8 mouse cellular contexts compared by ENCODE assay signal in genomic region chr6:82705221-82705620, GRCm38 (mm10). TPM values are rescaled to one million over a fixed set of nuclear protein-coding genes. Genes with fewer than 3 reads are reported as not detected.
DNase-seq lines count a peak whose midpoint lies in the region; ATAC-seq and TF ChIP-seq lines count a peak whose summit lies in the region.

Gene Pole4, minus strand, starts transcription at chr6:82705365.

- H3K36me3 ChIP-seq in midbrain, embryonic 12.5 days = no peaks in the 10 kb centered on the region

- H3K27me3 ChIP-seq in midbrain, embryonic 12.5 days = peaks cover 6% of the 10 kb centered on the region; the same call in 1 of the 2 replicates

- H3K4me1 ChIP-seq in bone marrow, adult 2 months (ENCODE audit: control insufficient read depth, insufficient read depth, low read length) = no peaks in the 10 kb centered on the region
- H3K4me1 ChIP-seq in midbrain, embryonic 12.5 days = peaks cover 4% of the 10 kb centered on the region; the same call in 1 of the 2 replicates

- WGBS in bone marrow, adult 2 months = 76% methylated on average over 5 of the region's 5 CpGs
- 65% methylated on average over 5 of the region's 5 CpGs for WGBS in large intestine, adult 2 months
- WGBS in midbrain, embryonic 12.5 days = 84% methylated on average over 5 of the region's 5 CpGs

- no peak within 1 kb of the TSS for H3K4me3 ChIP-seq in bone marrow, adult 2 months (replicated peaks; ENCODE audit: control insufficient read depth, low read depth, low read length)
- H3K4me3 ChIP-seq in midbrain, embryonic 12.5 days = no peak within 1 kb of the TSS

- H3K4me2 ChIP-seq in midbrain, embryonic 12.5 days (replicated peaks) = no peak within 1 kb of the TSS

- H3K9me3 ChIP-seq in midbrain, embryonic 12.5 days = no peaks in the 10 kb centered on the region

- H3K9ac ChIP-seq in midbrain, embryonic 12.5 days (replicated peaks) = no peak within 1 kb of the TSS

- DNase-seq in layer of hippocampus, adult 18-20 months (ENCODE audit: low spot score in 2 of 2) = no peak
- DNase-seq in layer of hippocampus, adult 9-10 months (ENCODE audit: low spot score) = no peak
- no peak for DNase-seq in gastrocnemius, postnatal 4 days (ENCODE audit: low spot score in 2 of 2)
- no peak for DNase-seq in large intestine, adult 2 months (ENCODE audit: low read depth, low spot score)
- no peak for DNase-seq in thymus, postnatal 10 days (ENCODE audit: low spot score in 2 of 2)
- no peak for DNase-seq in embryo, embryonic 10 days (ENCODE audit: low spot score)

- TF ChIP-seq POLR2A in bone marrow, adult 2 months (IDR thresholded peaks at IDR 0.05; ENCODE audit: borderline replicate concordance, control insufficient read depth, low read depth, low read length) = no peak

- no peak for TF ChIP-seq CTCF in bone marrow, adult 2 months (IDR thresholded peaks at IDR 0.05; ENCODE audit: control insufficient read depth, insufficient read depth, low read length)

- ATAC-seq in midbrain, embryonic 12.5 days (ENCODE audit: low FRiP score, low read depth) = no peak

- no peak within 1 kb of the TSS for H3K27ac ChIP-seq in bone marrow, adult 2 months (ENCODE audit: control insufficient read depth, insufficient read depth, low read depth, low read length, poor library complexity)
- H3K27ac ChIP-seq in midbrain, embryonic 12.5 days (replicated peaks) = no peak within 1 kb of the TSS

RNA-seq across cellular contexts. Expression of gene Pole4, which starts in this region (rescaled TPM):
- total RNA-seq in layer of hippocampus, adult 18-20 months (2021) = 10 to 100 TPM; 39.5 to 40.5 TPM
- 33.0 and 44.4 TPM in 2 replicates for polyA plus RNA-seq in bone marrow, adult 2 months (2011; ENCODE audit: insufficient read depth, insufficient read length, low replicate concordance, missing spikeins)
- 10 to 100 TPM; 26.3 to 26.6 TPM for total RNA-seq in gastrocnemius, postnatal 4 days (2021)
- polyA plus RNA-seq in large intestine, adult 2 months (2012; rRNA removed) = 13.4 and 14.5 TPM in 2 replicates
- polyA plus RNA-seq in midbrain, embryonic 12.5 days (2016; fragmentation: Nextera tagmentation; extraction: Ambion mirVana) = 88.4 and 100 TPM in 2 replicates
